Mouse (Mus musculus) MN1 (cell line): Measurements from ENCODE around the gene Pdcl2.
A peak's percentile ranks its signal among the peaks of the same experiment; 100 is the strongest.

Experiments
- DNase-seq: peaks from one replicate; pipeline ENCODE4 v3.0.0-alpha.2; 2016; ENCODE audit warnings: low spot score

The Pdcl2 gene

DNA sequence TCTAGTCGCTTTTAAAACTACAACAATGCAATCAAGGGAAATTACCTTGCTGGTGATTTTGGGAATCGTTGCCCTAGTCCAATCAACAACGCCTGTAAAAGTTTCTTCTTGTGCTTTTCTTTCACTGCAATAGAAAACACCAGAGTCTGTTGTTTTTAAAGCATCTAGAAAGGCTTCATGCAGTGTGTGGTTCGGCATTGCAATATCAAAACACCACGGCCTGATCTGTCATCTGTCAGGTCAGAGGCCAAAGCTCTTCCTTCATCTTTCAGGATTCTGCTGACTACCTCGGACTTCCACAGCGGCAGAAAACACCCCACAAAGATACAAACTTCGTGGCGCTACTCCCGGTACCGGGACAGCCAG is 27.6 kb downstream of the Pdcl2 start:
- DNase-seq, result peak; percentile 37

GRCm38 (mm10) chr5:76302009-76302408 is 28.9 kb downstream of the Pdcl2 start:
- DNase-seq, result peak; percentile 9

GRCm38 (mm10) chr5:76289234-76289691 is 41.7 kb downstream of the Pdcl2 start:
- DNase-seq, result no peak

DNA sequence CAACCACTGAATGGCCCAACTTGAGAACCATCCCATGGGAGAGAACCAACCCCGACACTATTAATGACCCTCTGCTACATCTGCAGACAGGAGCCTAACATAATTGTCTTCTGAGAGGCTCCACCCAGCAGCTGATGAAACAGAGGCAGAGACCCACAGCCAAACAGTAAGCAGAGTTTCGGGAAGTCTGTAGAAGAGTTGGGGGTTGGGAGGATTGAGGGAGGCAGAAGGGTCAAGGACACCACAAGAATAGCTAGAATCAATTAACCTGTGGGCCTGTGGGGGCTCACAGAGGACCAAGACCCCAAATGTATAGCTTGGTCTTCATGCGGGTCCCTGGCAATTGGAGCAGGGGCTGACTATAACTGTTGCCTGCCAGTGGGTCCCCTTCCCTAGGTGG is 42.7 kb downstream of the Pdcl2 start:
- no peak for DNase-seq

GRCm38 (mm10) chr5:76287062-76287461 is 43.9 kb downstream of the Pdcl2 start:
- DNase-seq, result no peak

DNA sequence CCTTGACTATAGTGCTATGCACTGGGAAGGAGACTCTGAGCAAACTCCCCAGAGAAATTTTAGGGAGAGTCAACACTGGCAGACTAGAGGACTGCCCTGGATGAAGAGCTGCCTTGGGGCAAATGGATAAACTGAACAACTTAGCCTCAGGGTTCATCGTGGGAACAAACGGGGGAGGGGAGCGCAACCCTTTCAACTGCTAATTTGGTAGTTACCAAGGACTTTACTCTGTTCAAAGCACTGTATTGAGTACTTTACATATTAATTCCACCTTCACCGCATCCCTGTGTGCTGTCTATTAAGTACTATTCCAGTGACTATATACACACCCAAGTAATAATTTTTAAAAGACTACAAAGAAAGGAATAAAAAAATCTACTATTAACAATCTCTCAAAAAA is 45.3 kb downstream of the Pdcl2 start:
- DNase-seq, result no peak

DNA sequence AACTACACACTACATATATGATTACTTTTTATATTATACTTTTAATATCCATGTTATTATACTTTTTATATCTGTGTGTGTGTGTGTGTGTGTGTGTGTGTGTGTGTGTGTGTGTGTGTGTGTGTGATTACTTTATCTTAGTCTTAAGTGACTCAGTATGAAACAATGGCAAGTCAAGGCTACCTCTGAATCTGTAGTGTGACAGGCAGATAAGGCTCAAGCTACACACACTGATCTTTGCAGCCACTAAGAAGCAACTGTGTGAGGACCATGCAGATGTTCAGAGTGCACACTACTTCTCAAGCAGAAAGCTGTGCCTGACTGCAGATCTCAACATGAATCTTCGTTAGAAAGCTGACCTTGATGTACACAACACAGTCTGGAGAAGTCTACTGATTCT is 47.1 kb downstream of the Pdcl2 start:
- no peak for DNase-seq

DNA sequence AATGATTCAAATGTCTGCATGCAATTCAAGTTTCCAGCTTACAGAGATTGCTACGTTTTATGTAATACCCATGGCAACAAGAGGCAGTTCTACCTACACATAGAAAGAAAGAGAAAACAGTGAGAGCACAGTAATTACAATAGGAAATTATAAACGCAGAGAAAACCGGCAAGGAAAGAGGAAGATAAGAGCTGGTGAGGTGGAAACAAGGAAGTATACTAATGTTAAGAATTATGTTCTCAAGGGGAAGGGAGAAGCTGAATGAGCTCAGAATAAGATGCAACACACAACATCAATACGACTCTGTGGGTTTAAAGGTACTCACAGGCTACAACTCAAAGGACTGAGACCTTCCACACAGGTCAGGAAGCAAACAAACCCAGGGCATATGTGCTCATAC is 56.0 kb downstream of the Pdcl2 start:
- no peak for DNase-seq
